Mouse (Mus musculus) CH12.LX (cell line): Measurements from ENCODE around the gene Thsd7b. TPM values are rescaled to one million over a fixed set of nuclear protein-coding genes. Genes with fewer than 3 reads are reported as not detected.

Source experiments
- DNase-seq: peaks from one replicate; pipeline ENCODE4 v3.0.0-alpha.2; 2013; ENCODE audit errors: extremely low read depth
- H3K27ac ChIP-seq: 2 replicates; pipeline ENCODE4 v1.5.1; 2012; ENCODE audit warnings: low read depth, mild to moderate bottlenecking, control low read depth, moderate library complexity; ENCODE audit not compliant: insufficient read depth
- H3K27me3 ChIP-seq: replicated peaks from 2 replicates; pipeline ENCODE3; 2012; ENCODE audit warnings: inconsistent platforms
- H3K36me3 ChIP-seq, 2 experiments: replicated peaks in 1 of 2; 2 replicates each; pipeline versions ENCODE3 to v1.6.1; 2012; ENCODE audit warnings: inconsistent platforms in 1 of 2, low read length in 1 of 2, mild to moderate bottlenecking in 1 of 2, mixed read lengths in 1 of 2, moderate library complexity in 1 of 2; ENCODE audit not compliant: control insufficient read depth in 1 of 2, insufficient read depth in 1 of 2
- H3K4me1 ChIP-seq, 2 experiments: 2 replicates each; pipeline ENCODE4 v1.6.1; 2012; ENCODE audit warnings: inconsistent platforms in 1 of 2, moderate library complexity in 1 of 2; ENCODE audit not compliant: insufficient read depth in 2 of 2, control insufficient read depth in 1 of 2
- H3K4me2 ChIP-seq: 2 replicates; pipeline ENCODE4 v1.6.1; 2012; ENCODE audit warnings: low read depth, mild to moderate bottlenecking, control low read depth; ENCODE audit not compliant: poor library complexity, insufficient read depth, severe bottlenecking
- H3K4me3 ChIP-seq, 3 experiments: fragments of 150-350 bp in 1 of 3; sonication (generic) in 1 of 3; replicated peaks in 1 of 3; 2 replicates each; pipeline versions ENCODE3 to v1.5.1; 2011 to 2012; ENCODE audit warnings: low read depth in 2 of 3, low read length in 2 of 3, mild to moderate bottlenecking in 2 of 3, moderate library complexity in 2 of 3, control low read depth in 1 of 3, improper control_type of control experiment in 1 of 3, inconsistent platforms in 1 of 3, mixed read lengths in 1 of 3; ENCODE audit not compliant: poor library complexity in 1 of 3
- H3K79me2 ChIP-seq: replicated peaks from 2 replicates; pipeline ENCODE4 v1.6.1; 2012; ENCODE audit warnings: mild to moderate bottlenecking, moderate library complexity; ENCODE audit not compliant: control insufficient read depth, poor library complexity, insufficient read depth, severe bottlenecking; ENCODE audit errors: extremely low read depth
- H3K9ac ChIP-seq: 2 replicates; pipeline ENCODE4 v1.6.1; 2012; ENCODE audit warnings: low read depth, mild to moderate bottlenecking, control low read depth, moderate library complexity; ENCODE audit not compliant: insufficient read depth
- H3K9me3 ChIP-seq: replicated peaks from 2 replicates; pipeline ENCODE3; 2012; ENCODE audit warnings: low read length, inconsistent platforms, mixed read lengths
- BHLHE40 ChIP-seq: IDR thresholded peaks from 2 replicates; pipeline ENCODE4 v1.6.1; 2011; ENCODE audit warnings: mild to moderate bottlenecking, low read depth, low read length, improper control_type of control experiment
- CHD1 ChIP-seq: IDR thresholded peaks from 2 replicates; pipeline ENCODE4 v1.6.1; 2012; ENCODE audit warnings: low read depth, low read length, improper control_type of control experiment, inconsistent platforms
- CHD2 ChIP-seq: IDR thresholded peaks from 2 replicates; pipeline ENCODE4 v1.6.1; 2011; ENCODE audit warnings: low read length, improper control_type of control experiment
- E2F4 ChIP-seq: IDR thresholded peaks from 2 replicates; pipeline ENCODE4 v1.6.1; 2011; ENCODE audit warnings: low read depth, low read length, improper control_type of control experiment; ENCODE audit not compliant: insufficient replicate concordance
- ELF1 ChIP-seq: IDR thresholded peaks from 2 replicates; pipeline ENCODE4 v1.6.1; 2014; ENCODE audit warnings: low read depth, mild to moderate bottlenecking, inconsistent platforms, low read length, improper control_type of control experiment
- ETS1 ChIP-seq: conservative IDR thresholded peaks from 2 replicates; pipeline ENCODE4 v1.6.1; 2012; ENCODE audit warnings: low read depth, mild to moderate bottlenecking, inconsistent platforms, low read length, improper control_type of control experiment, moderate library complexity
- GABPA ChIP-seq: IDR thresholded peaks from 2 replicates; pipeline ENCODE4 v1.6.1; 2012; ENCODE audit warnings: low read depth, low read length, improper control_type of control experiment, inconsistent platforms; ENCODE audit not compliant: insufficient replicate concordance
- HCFC1 ChIP-seq: IDR thresholded peaks from 2 replicates; pipeline ENCODE4 v1.6.1; 2012; ENCODE audit warnings: low read depth, mild to moderate bottlenecking, inconsistent platforms, low read length, improper control_type of control experiment
- JUN ChIP-seq: IDR thresholded peaks from 2 replicates; pipeline ENCODE4 v1.6.1; 2011; ENCODE audit warnings: low read depth, mild to moderate bottlenecking, low read length, improper control_type of control experiment, moderate library complexity; ENCODE audit not compliant: insufficient read depth
- KAT2A ChIP-seq: IDR thresholded peaks from 2 replicates; pipeline ENCODE4 v1.6.1; 2012; ENCODE audit warnings: low read length, improper control_type of control experiment, inconsistent platforms; ENCODE audit not compliant: insufficient replicate concordance
- MAX ChIP-seq: IDR thresholded peaks from 2 replicates; pipeline ENCODE4 v1.6.1; 2011; ENCODE audit warnings: low read length, improper control_type of control experiment
- MAZ ChIP-seq: IDR thresholded peaks from 2 replicates; pipeline ENCODE4 v1.6.1; 2012; ENCODE audit warnings: low read depth, mild to moderate bottlenecking, inconsistent platforms, low read length, improper control_type of control experiment, moderate library complexity
- MEF2A ChIP-seq: IDR thresholded peaks from 2 replicates; pipeline ENCODE4 v1.6.1; 2014; ENCODE audit warnings: low read depth, mild to moderate bottlenecking, inconsistent platforms, low read length, improper control_type of control experiment, borderline replicate concordance
- MXI1 ChIP-seq: IDR thresholded peaks from 2 replicates; pipeline ENCODE4 v1.6.1; 2011; ENCODE audit warnings: mild to moderate bottlenecking, low read depth, low read length, improper control_type of control experiment
- MYC ChIP-seq: IDR thresholded peaks from 2 replicates; pipeline ENCODE4 v1.6.1; 2011; ENCODE audit warnings: low read depth, mild to moderate bottlenecking, improper control_type of control experiment, low read length
- NRF1 ChIP-seq: IDR thresholded peaks from 2 replicates; pipeline ENCODE4 v1.6.1; 2014; ENCODE audit warnings: low read depth, mild to moderate bottlenecking, inconsistent platforms, low read length, improper control_type of control experiment, moderate library complexity
- PAX5 ChIP-seq: IDR thresholded peaks from 2 replicates; pipeline ENCODE4 v1.6.1; 2012; ENCODE audit warnings: low read length, inconsistent platforms, mixed read lengths
- POLR2A ChIP-seq: IDR thresholded peaks from 2 replicates; pipeline ENCODE4 v1.6.1; 2011; ENCODE audit warnings: low read depth, mild to moderate bottlenecking, improper control_type of control experiment, low read length
- RAD21 ChIP-seq: IDR thresholded peaks from 2 replicates; pipeline ENCODE4 v1.6.1; 2011; ENCODE audit warnings: low read depth, mild to moderate bottlenecking, low read length, improper control_type of control experiment, moderate library complexity
- RCOR1 ChIP-seq: conservative IDR thresholded peaks from 2 replicates; pipeline ENCODE4 v1.6.1; 2012; ENCODE audit warnings: low read depth, mild to moderate bottlenecking, inconsistent platforms, low read length, improper control_type of control experiment
- SIN3A ChIP-seq: IDR thresholded peaks from 2 replicates; pipeline ENCODE4 v1.6.1; 2012; ENCODE audit warnings: low read length, improper control_type of control experiment, inconsistent platforms
- SMC3 ChIP-seq: IDR thresholded peaks from 2 replicates; pipeline ENCODE4 v1.6.1; 2011; ENCODE audit warnings: low read depth, low read length, improper control_type of control experiment
- TBP ChIP-seq: conservative IDR thresholded peaks from 2 replicates; pipeline ENCODE4 v1.6.1; 2011; ENCODE audit warnings: low read depth, low read length, improper control_type of control experiment
- TCF12 ChIP-seq: IDR thresholded peaks from 2 replicates; pipeline ENCODE4 v1.6.1; 2014; ENCODE audit warnings: low read depth, mild to moderate bottlenecking, inconsistent platforms, low read length, improper control_type of control experiment
- USF1 ChIP-seq: IDR thresholded peaks from 2 replicates; pipeline ENCODE4 v1.6.1; 2014; ENCODE audit warnings: low read depth, mild to moderate bottlenecking, inconsistent platforms, low read length, improper control_type of control experiment
- USF2 ChIP-seq: conservative IDR thresholded peaks from 2 replicates; pipeline ENCODE4 v1.6.1; 2011; ENCODE audit warnings: low read depth, low read length, improper control_type of control experiment
- ZC3H11A ChIP-seq: IDR thresholded peaks from 2 replicates; pipeline ENCODE4 v1.6.1; 2012; ENCODE audit warnings: low read depth, mild to moderate bottlenecking, inconsistent platforms, low read length, improper control_type of control experiment
- ZKSCAN1 ChIP-seq: IDR thresholded peaks from 2 replicates; pipeline ENCODE4 v1.6.1; 2012; ENCODE audit warnings: low read depth, inconsistent platforms, low read length, improper control_type of control experiment, borderline replicate concordance
- ZMIZ1 ChIP-seq: IDR thresholded peaks from 2 replicates; pipeline ENCODE4 v1.6.1; 2012; ENCODE audit warnings: low read depth, mild to moderate bottlenecking, inconsistent platforms, low read length, improper control_type of control experiment
- ZNF384 ChIP-seq: IDR thresholded peaks from 2 replicates; pipeline ENCODE4 v1.6.1; 2012; ENCODE audit warnings: low read depth, low read length, improper control_type of control experiment, inconsistent platforms
- dilution Hi-C: fragments of 300-500 bp; cut with MboI; formaldehyde crosslinking; loops from 2 replicates; pipeline ENCODE4 v1.14.3; 2020; ENCODE audit warnings: low sequenced_read_pairs; ENCODE audit not compliant: extremely low pct_unique_long_range_greater_than_20kb, extremely low pct_ligation_motif_present
- in situ Hi-C: fragments of 300-500 bp; cut with MboI; formaldehyde crosslinking; loops from 3 replicates; pipeline ENCODE4 v1.14.3; 2019; ENCODE audit warnings: low sequenced_read_pairs, low pct_ligation_motif_present, low pct_unique_long_range_greater_than_20kb, mixed read lengths
- polyA plus RNA-seq: library from polyadenylated mRNA; unstranded; fragments of >175 nt; gene quantifications from 2 replicates; pipeline ENCODE4 v1.2.1, GENCODE M21; 2012; ENCODE audit warnings: low read depth; ENCODE audit not compliant: insufficient read length
- total RNA-seq, 2 experiments: library from RNA; depleted of rRNA; stranded (reverse); fragments of 300-350 nt in 1 of 2; fragments of >200 nt in 1 of 2; gene quantifications; 2 replicates each; pipeline ENCODE4 v1.2.3; 2012 to 2014

Thsd7b gene
- total and polyA plus RNA-seq, 3 experiments: not detected

- no peak for TF ChIP-seq ELF1
- TF ChIP-seq TCF12: no peak
- no peak for TF ChIP-seq MEF2A
- TF ChIP-seq RCOR1: no peak
- TF ChIP-seq E2F4: no peak
- TF ChIP-seq, all 38 proteins: peak for 4
Observed at GRCm38 (mm10) chr1:129826927-129827326, 553.8 kb downstream of the Thsd7b start (continued).

DNA sequence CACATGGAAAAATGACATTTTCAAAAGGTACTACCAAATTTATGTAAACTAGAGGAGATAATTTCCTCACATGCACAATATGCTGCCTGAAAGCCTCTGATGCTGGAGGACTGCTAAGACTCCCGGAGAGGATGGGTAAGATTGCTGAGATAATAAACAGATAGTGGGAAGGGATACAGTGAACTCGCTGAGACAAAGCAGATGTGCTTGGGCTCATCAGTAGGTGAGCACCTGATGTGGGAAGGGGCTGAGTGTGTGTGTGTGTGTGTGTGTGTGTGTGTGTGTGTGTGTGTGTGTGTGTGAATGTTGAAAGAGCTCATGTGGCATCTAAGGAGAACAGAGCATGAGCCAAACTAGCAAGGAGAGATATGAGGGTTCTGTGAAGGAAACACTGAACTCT is 564.2 kb downstream of the Thsd7b start:
- no peak for TF ChIP-seq ELF1
- TF ChIP-seq SMC3: no peak
- TF ChIP-seq ZKSCAN1: no peak
- no peak for TF ChIP-seq USF2
- no peak for TF ChIP-seq BHLHE40
- TF ChIP-seq NRF1: no peak
- TF ChIP-seq ZC3H11A: no peak
- no peak for TF ChIP-seq MAZ
- no peak for TF ChIP-seq MEF2A
- TF ChIP-seq RCOR1: no peak
- no peak for TF ChIP-seq GABPA
- no peak for TF ChIP-seq MYC
- no peak for TF ChIP-seq MXI1
- TF ChIP-seq POLR2A: no peak
- no peak for TF ChIP-seq CHD2
- no peak for TF ChIP-seq ZNF384
- no peak for TF ChIP-seq KAT2A
- no peak for TF ChIP-seq ZMIZ1
- dilution Hi-C loops: no loop called here
- no peak overlapping the region for H3K4me3 ChIP-seq

DNA sequence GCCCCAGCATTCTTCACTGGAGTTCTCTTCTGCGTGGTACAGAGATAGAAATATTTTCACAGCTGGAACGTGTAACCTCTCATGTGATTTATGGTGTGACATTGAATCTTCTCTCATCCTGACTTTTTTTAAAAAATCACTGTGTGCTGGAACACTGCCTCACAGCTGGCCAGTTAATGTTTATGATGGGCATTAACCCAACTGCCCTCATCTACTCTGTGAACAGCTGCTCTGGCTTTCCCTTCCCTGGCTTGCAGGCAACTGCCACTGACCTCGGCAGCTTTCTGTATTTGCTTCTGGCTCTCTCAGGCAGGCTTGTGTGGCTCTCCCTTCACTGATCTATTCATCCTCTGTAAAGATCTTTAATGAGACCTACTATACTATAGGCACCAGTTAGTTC is 564.7 kb downstream of the Thsd7b start:
- dilution Hi-C loops (no loop called here), in situ Hi-C loops (no loop called here)
- no peaks in the 10 kb centered on the region for H3K9me3 ChIP-seq
- no peaks in the 10 kb centered on the region for H3K4me1 ChIP-seq
- H3K27ac ChIP-seq: no peak overlapping the region
- no peak overlapping the region for H3K4me3 ChIP-seq
- no peaks in the 10 kb centered on the region for H3K27me3 ChIP-seq
- no peak for DNase-seq
- no peak overlapping the region for H3K4me2 ChIP-seq
- H3K9ac ChIP-seq: no peak overlapping the region
- no peaks in the 10 kb centered on the region for H3K79me2 ChIP-seq
- no peak for TF ChIP-seq SIN3A
- no peak for TF ChIP-seq ZC3H11A
- TF ChIP-seq CHD2: no peak
- TF ChIP-seq POLR2A: no peak
- no peak for TF ChIP-seq USF2
- no peak for TF ChIP-seq MAZ
- no peak for TF ChIP-seq PAX5
- TF ChIP-seq RAD21: no peak
- no peak for TF ChIP-seq HCFC1
- no peak for TF ChIP-seq JUN
- TF ChIP-seq MAX: no peak
- TF ChIP-seq ZMIZ1: no peak
- TF ChIP-seq TBP: no peak
- TF ChIP-seq USF1: no peak
- no peak for TF ChIP-seq ETS1
- TF ChIP-seq CHD1: no peak
- TF ChIP-seq, all 38 proteins: peak for 0
- H3K36me3 ChIP-seq: no peaks in the 10 kb centered on the region

More for the DNA sequence above, 564.2 kb downstream of the Thsd7b start:
- Histone ChIP-seq H3K27me3 (no peaks in the 10 kb centered on the region), H3K79me2 (no peaks in the 10 kb centered on the region), H3K4me2 (no peak overlapping the region), H3K4me1 (no peaks in the 10 kb centered on the region), H3K36me3 (no peaks in the 10 kb centered on the region), H3K9me3 (no peaks in the 10 kb centered on the region), H3K27ac (no peak overlapping the region), H3K9ac (no peak overlapping the region)
- in situ Hi-C loops: no loop called here
- DNase-seq: no peak
